Mouse (Mus musculus): ENCODE measurements around the gene Nav3.

Nav3 gene

DNA sequence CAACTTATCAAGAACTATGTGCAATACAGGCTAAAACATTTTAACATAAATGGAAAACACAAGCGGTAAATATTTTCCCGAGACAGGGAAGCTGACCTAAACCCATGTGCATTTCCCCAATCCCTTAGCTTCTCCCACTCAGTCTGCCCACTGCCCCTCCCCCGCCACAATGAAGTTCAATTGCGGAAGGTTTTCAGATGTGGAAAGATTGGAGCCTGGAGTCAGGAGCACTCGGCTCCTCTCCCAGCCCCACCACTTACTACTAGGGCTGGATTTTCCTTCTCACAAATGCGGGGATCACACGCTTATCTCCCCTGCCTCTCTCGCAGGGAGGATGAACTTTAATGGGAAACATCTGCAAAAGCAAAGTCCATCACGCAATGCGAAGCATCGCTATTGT lies 534.6 kb downstream of the Nav3 start:
- in situ Hi-C loops (cut with MseI, MboI): loop anchor here in 1 of 2 experiments (5.0 kb wide), 1 partner anchor 166 kb away; no protein-coding TSS in a partner anchor

DNA sequence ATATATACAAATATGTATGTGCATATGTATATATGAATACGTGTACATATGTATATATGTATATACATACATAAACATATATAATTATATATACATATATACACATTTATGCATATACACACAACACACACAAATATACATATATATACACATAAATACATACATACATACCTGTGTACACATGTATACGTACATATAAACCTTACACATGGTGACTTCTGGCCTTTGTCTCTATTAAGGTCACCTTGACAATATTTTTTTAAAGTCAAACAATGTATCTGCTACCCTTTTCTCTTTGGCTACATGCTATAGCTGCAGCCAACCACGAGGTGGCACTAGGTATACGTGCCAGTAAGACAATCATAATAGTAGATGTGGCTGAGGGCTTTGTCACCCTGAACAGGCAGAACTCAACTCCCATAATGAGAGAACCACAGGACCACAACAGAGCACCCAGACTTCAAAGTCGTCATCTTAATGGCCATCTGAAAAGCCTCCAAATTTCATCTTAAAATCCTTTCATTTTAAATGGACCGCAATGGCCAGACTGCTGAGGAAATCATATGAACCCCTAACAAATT lies 535.3 kb downstream of the Nav3 start:
- in situ Hi-C loops (cut with MseI, MboI): loop anchor here in 1 of 2 experiments (5.0 kb wide), 1 partner anchor 167 kb away; no protein-coding TSS in a partner anchor

DNA sequence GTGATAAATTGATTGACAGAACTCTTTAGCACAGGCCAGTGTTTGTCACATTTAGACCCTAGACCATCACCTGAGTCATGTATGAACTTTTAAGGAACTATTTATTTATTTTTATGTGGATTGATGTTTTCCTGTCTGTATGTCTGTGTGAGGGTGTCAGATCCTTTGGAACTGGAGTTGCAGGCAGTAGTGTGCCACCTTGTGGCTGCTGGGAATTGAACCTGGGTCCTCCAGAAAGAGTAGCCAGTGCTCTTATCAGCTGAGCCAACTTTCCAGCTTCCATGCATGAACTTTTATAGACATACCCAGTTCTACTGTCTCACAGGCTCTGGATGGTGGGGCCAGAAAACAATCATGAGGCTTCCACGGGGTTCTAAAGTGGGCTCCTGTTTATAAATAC lies 536.5 kb downstream of the Nav3 start:
- in situ Hi-C loops (cut with MseI, MboI): loop anchor here in 1 of 2 experiments (5.0 kb wide), 1 partner anchor 168 kb away; no protein-coding TSS in a partner anchor

DNA sequence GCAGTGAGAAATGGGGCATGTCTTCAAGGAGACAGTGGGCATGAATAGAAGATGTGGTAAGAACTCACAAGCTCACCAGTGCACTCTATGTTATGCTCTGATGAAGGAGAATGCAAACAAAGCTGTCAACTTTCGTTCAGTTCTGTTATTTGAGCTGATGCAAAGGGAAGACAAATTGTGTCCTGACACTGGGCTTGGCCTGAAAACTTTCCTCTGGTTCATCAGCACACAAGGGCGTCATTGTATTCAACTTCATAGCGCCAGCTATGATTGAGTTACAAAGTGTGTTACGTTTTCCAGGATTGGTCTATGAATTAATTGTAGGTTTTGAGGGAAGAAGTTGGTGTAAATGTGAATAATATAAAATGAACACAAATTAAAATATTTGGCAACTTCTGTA lies 548.8 kb downstream of the Nav3 start:
- in situ Hi-C loops (cut with MseI, MboI): no loop called here

DNA sequence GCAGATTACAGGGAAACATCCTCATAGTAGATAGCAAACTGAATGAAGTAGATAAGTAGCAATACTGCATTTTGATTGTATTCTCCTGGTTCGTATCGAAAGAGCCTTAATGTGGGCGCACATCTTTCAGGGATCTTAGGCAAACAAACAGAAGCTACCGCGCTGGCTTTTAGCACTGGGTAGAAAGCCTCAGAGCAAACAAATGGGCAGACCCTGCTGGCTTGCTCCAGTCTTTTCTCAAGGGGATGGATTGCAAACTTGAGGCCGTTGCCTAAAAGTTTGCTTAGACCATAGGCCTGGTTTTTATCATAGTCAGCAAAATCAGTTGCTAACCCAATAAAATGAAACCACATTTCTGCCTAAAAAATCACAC lies 549.6 kb downstream of the Nav3 start:
- in situ Hi-C loops (cut with MseI, MboI): no loop called here

DNA sequence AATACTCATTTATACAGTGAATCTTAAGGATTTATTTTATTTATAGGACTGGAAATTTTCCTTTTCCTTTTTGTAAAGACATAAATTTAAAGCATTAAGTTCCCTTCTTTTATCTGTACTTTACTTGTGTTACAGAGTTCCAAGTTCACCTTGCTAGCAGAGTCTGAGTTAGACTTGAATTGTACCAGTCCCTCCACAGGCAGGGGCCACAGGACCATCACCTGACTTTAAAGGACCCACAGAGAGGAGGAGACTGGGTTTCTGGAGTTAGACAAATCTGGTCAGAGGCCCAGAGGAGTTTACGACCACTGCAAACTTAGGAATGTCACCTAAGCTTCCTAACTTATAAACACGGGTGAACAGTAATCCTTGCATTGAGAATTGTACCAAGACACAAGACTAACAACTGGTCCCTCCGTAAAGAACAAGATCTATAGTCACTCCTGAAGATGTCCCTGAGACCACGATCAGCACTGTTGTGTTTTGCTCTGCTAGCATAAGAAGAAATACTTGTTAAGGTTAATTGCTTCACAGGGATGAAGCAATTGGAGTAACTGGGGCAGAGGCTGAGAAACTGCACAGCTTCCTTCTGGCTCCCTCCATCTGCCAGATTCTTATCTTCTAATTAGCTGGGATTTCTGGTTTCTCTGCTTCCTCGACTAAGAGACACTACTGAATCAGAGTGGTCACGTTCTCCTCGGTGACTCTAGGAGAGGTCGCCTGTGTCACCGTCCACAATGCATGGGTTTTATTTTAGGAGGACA lies 550.2 kb downstream of the Nav3 start:
- in situ Hi-C loops (cut with MseI, MboI): no loop called here

DNA sequence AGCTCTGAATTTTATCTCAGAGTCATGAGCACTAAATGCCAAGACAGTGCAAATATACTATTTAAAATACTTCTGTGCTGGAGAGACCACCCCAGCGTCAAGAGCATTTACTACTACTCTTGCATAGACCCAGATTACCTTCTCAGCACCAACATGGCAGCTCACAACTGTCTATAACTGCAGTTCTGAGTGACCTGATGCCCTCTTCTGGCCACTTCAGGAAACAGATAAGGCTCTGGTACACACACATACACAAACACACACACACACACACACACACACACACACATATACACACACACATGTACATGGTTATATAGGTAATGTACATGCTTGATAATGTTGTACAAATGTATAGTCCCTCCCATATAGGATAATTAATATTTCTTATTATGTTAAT lies 551.2 kb downstream of the Nav3 start:
- in situ Hi-C loops (cut with MseI, MboI): no loop called here

DNA sequence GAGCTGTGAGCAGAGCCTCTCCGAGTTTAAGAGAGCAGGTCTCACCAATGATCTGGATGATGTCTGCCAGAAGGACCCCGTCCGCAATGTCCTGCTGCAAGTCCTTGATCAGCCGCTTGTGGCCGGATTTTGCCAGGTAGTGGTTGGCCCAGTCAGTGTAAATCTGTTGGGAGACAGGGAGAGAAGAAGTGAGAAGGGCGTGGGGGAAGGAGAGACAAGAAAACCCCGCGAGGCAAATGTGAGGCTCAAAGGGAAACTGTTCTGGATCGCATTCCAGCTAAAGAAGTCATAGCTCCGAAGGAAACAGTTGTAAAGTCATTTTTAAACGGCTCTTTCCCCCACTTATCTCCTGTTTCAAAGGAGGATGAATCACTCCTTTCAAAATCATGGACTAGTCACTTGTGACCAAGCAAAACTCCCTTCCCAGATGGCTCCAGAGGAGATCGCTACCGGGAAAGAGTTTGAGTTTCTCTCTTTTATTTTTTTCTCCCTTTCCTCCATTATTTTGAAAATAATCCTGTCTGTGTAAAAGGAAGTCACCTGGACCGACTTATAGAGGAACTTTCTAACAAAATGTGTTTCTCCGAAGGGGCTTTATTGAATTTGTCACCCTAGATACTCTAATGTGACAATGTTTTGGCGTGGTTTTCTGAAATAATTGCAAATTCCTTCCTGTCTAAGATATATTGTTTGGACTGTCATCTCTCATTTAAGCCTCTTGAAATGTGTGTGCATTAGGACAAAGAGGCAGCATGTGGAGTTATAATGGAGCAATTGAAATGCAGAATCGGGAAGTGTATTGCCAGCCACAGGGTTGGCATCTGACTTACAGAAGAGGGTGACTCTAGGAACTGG lies 552.1 kb downstream of the Nav3 start:
- in situ Hi-C loops (cut with MseI, MboI): no loop called here

DNA sequence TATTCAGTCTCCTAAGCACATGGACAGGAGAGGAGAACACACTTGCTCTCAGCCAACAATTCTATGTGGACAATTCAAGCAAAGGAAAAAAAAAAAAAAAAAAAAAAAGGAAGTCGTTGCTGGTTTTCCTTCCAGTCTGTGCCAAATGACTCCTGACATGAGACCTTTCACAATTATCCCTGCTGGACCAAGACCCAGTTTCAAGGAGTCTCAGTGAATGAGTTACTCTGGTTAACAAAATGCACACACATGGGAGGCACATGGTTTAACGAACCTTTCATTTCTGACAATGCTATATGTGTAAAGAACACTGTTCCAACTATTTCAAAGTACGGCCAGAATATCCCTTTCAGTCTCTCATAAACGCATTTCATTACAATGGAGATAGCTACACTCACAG lies 552.8 kb downstream of the Nav3 start:
- in situ Hi-C loops (cut with MseI, MboI): no loop called here

DNA sequence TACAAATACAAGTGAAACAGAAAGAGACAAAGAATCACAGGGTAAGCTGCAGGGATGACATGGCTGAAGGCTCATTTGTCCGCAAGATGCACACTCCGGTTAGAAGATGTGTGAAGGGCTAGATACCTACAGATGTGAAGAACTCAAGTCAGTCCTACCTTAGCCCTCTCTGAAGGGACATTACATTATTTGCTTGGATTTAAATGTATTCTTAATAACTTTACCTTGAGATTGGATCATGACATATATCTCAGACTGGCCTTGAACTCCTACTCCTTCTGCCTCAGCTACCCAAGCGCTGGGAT lies 566.9 kb downstream of the Nav3 start:
- in situ Hi-C loops (cut with MseI, MboI): no loop called here

DNA sequence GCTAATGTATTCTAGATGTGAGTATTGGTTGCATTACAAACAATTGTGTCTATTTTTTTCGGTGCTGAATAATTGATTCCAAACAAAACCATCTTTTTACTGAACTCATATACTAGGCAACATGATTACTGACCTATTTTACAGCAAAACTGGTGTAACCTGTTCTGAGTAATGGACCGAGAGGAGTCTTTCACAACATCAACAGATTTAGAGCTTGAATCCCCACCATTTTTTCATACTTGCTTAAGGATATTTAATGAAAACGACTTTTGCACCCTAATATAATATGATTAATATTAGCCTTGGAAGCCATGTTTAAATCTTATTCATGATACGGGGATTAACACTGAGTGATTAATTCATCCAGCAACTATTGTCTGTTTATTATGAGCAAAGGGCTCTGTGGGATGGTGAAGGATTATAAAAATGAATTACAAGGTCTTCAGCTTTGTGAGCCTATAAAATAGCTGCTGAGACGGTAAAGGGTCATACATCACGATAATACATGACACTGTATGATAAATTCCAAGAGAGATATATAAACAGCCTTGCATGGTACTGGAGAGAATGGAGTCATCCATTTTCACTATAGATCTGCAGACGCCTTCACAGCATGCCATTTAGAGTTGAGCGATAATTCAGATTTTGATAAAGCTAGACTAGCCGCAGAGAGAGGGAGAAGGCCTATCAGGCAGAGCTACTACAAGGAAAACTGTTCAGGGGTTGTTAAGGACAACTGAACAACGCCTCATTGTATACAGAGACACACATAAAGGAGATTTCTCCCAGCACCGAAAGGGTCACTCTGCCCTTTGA lies 567.4 kb downstream of the Nav3 start:
- in situ Hi-C loops (cut with MseI, MboI): no loop called here

DNA sequence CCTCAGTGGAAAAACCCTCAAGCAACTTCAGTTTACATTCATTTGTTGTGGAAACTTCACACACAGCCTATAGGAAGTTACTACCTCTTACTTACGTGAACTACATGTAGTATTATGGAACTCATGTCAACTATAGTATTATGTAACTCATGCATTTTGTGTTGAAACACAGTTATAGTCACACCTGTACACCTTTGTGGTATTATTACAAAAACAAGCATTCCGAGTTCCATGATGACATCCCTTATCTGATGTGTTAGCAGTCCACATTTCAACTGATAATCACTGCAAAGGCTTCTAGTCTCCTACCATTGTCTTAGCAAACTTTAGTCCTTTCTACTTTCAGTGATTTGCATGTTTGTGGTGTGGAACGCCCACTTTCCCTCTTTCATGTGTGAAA lies 568.8 kb downstream of the Nav3 start:
- in situ Hi-C loops (cut with MseI, MboI): no loop called here

DNA sequence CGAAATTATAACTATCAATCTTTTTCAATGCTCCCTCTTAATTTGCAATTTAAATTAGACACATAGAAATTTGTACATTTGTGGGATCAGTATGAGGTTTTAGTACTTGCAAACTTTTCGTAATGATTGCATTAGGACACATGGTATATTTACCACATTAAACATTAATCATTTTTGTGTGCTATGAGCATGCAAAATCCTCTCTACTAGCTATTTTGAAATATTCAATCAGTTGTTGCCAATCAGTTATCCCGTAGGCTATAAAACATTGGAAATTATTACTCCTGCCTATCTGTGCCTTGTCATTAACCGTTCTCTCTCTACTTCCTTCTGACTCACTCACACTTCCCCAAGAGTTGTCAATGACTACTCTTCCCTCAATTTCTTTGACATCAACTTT lies 579.9 kb downstream of the Nav3 start:
- in situ Hi-C loops (cut with MseI, MboI): no loop called here

DNA sequence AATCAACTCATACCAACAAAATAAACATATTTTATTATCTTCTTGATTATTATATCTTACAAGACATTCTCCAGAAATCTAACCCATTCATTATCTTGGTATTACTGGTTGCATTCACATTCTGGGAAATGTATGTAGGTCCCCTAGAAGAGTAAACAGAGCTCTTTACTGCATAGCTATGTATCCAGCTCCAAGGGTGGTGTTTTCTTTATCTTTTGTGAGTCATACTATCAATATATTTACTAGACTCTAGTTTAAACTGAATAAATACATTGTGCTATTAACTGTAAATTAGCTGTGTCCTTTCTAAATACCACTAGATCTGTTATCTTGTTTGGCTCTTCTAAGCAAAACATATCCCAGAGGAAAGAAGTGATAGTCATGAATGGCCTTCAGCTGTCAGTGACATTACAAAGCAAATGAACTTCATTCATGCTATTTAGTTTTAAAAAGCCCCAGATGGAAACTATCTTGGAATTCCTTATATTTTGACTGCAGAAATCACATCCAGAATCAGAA lies 580.6 kb downstream of the Nav3 start:
- in situ Hi-C loops (cut with MseI, MboI): no loop called here

DNA sequence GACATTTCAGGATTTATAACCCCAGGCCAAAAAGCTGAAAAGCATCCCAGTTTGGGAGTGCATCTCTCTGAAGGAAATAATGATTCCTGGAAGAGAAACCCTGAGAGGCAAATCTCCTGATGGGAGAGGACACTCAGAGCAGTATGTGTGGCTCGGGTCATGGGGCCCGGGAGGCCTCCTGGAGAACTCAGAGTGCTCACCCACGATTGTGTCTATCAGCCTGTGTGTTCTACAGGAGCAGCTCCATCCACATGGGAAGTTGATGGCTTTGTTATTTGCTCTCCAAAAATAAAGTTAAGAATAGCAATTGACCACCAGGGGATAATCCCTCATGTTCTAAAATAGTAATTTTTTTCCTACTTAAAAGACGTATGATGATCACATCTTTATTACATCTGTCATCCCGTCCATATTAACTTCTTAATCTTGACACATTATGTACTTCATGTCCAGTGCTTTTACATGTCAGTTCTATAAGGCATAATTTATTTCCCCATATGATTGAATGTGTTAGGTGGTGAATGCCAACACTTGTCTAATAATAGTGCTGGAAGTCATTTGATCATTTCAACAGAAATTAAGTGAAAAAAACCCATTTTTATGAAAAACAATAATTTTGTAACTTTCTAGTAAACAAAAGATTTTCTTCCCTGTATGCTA lies 581.2 kb downstream of the Nav3 start:
- in situ Hi-C loops (cut with MseI, MboI): no loop called here

DNA sequence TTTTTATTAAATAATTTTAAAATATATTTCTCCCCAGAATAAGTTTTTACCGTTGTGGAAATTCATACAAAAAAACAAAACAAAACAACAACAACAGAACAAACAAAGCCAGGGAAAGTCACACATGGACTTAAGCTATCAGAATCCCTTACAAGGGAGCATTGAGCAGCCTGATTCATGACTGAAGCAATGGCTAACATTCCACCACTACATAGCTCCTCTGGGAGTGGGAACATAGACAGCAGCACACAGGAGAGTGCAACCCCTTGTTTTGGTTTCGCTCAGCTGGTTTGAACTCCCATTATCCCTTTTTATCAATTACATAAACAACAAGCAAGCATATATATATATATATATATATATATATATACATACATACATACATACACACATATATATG lies 589.9 kb downstream of the Nav3 start:
- in situ Hi-C loops (cut with MseI, MboI): no loop called here

DNA sequence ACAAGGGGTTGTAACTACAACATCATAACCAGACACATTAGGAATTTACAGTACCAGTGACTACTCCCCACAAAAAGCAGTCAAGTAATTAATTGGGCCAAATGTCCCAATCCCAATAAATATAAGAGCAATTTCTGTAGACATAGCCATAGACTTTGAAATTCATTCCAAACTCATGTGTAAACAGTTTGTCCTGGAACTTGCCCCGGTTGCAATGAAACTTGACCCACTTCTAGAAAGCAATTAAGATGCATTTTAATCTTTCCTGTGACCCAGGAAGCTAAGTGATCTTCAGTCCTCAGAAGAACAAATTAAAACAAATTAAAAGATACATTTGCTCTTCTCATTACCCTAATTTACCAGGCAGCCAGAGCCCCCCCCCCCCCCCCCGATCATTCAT lies 590.6 kb downstream of the Nav3 start:
- in situ Hi-C loops (cut with MseI, MboI): no loop called here

DNA sequence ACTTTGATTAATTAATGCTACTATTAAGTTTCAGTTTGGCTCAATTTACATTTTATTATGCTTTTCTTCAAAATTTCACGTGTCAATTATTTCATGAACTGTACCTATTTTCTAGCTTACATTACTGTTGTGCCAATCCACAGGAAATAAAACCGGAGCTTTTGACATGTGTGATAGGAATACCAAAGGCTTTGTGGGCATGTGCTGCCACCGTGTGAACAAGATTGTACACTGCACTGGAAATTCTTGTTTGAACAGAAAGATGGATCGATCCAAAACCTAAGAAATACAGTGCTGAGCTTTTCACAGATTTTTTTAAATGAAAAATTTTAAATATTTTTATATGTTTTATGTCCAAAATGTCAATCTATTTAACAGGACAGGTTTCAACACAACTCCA lies 591.3 kb downstream of the Nav3 start:
- in situ Hi-C loops (cut with MseI, MboI): loop anchor here (5.0 kb wide), 1 partner anchor 97 kb away; no protein-coding TSS in a partner anchor

DNA sequence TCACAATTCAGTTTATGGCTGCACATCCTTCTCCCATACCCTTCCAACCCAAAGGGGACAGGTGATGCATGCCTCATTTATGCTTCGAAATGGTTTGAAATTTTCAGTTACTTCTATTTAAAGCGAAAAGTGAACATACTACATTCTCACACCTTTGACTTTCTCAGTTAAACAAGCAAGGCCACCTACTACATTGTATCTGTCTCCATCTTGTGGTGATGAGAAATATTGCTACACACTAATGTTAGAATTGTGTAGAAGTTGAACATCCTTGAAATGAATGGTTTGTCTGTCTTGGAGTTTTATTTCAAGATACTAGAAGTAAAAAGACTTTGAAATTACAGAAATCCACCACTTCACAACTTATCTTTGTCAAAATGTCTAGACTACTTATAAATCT lies 594.7 kb downstream of the Nav3 start:
- in situ Hi-C loops (cut with MseI, MboI): loop anchor here (5.0 kb wide), 1 partner anchor 94 kb away; no protein-coding TSS in a partner anchor

DNA sequence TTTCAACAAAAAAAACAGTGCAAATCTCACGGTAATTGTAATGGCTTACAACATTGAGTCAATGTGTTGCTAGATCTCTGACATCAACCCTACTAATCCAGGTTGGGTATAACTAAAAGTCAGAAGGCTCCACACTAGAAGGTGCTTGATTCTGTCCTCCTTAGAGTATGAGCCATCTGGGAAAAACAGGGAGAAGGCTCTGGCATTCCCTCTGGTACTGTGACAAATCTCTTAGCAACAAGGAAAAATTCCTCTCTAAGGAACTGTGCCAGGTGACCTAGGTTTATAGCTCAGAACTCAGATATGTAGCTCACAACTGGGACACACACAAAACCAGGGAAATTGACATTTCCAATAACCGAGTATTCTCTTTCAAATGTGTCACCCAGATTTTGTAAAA lies 597.4 kb downstream of the Nav3 start:
- in situ Hi-C loops (cut with MseI, MboI): no loop called here

DNA sequence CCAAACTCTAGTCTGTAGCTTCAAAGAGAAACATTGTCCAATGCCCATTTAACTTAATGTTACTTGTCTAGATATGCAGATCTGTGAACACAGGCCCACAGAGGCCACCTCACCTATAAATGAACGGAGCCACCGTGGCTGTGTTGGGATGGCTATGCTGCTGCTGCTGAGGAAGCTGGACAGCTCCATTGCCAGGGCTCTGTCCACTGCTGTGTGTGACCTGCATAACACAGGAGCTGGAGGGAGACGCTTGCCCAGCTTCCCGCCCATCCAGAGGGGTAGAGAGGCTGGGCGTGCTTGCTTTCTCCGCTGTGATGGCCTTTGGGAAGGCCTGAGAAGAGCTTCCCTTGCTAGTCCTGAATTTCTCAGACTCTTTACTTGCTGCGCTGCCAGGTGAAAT lies 603.6 kb downstream of the Nav3 start:
- in situ Hi-C loops (cut with MseI, MboI): no loop called here

All from mouse trophoblast stem cell (cell line).